Mouse (Mus musculus) right cerebral cortex, adult 2 months (tissue): ENCODE data around the gene Sytl2.

Experiments used
- DNase-seq, 2 experiments: peaks; one replicate each; pipeline ENCODE4 v3.0.0; 2021 to 2022; ENCODE audit warnings: low spot score in 2 of 2

The Sytl2 gene

GRCm38 (mm10) chr7:90370071-90370851, 68.2 kb downstream of the Sytl2 start:
- no peak for DNase-seq

GRCm38 (mm10) chr7:90372804-90373203, 70.8 kb downstream of the Sytl2 start:
- no peak for DNase-seq

DNA sequence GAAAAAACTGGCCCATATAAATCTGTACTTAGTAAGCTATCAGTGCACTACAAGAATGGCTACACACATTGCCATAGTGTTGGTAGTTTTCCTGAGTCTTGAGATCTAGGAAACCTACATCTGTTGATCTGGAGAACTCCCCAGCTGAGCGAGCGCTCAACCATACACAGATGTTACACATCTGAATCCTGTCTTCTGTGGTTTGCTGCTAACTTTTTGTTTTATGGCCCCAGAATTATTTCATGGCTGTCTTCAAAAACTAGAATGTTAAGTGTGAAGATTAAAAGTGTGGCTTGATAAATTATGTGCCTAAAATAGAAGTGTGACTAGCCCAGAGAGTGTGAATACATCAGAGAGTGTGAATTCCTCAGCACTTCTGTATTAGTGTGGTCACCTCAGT, 82.4 kb downstream of the Sytl2 start:
- DNase-seq, result no peak

GRCm38 (mm10) chr7:90386885-90387459, 84.9 kb downstream of the Sytl2 start:
- DNase-seq, result peak; percentile 68 to 69

GRCm38 (mm10) chr7:90389765-90390164, 87.7 kb downstream of the Sytl2 start:
- no peak for DNase-seq

DNA sequence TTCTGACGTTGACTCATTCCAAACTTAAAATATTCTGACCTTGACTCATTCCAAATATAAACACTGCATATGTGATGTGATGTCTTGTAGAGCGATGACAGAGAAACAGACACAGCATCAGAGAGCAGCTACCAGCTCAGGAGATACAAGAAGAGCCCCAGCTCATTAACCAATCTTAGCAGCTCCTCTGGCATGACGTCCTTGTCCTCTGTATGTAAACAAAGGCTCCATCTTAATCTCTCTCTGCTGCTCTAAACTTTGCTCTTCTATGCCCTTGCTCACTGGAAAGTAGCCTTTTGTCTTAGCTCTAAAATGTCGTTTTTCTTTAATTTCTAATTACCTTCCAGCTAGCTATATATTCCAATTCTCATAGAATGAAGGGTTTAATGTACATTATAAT, 93.0 kb downstream of the Sytl2 start:
- DNase-seq, result no peak

GRCm38 (mm10) chr7:90395928-90396327, 93.9 kb downstream of the Sytl2 start:
- DNase-seq, result no peak

GRCm38 (mm10) chr7:90409934-90410333, 107.9 kb downstream of the Sytl2 start:
- DNase-seq, result peak; percentile 68 to 76

GRCm38 (mm10) chr7:90426020-90427001, 124.3 kb downstream of the Sytl2 start, which contains the start of gene Ccdc89:
TSS of gene Ccdc89 (plus strand) at chr7:90426577.
- peak; percentile 78 to 79 for DNase-seq

GRCm38 (mm10) chr7:90427006-90427405, 125.0 kb downstream of the Sytl2 start:
- no peak for DNase-seq

DNA sequence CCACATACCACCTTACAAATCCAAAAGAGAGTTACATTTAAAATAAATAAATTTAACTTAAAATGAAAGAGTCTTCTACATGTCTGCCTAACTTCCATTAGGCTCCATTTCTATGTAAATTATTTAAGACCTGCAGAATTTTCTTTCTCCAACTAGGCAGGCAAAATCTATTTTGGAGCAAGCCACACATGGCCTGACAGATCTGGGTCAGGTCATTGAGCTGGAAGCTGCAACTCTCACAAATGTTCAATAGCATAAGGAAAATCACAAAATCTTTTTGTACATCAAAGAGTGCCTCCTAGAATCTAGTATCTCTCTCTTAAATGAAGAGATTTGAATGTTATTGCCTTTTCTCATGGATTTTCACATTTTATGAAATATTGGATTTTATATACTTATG, 130.2 kb downstream of the Sytl2 start:
- no peak for DNase-seq

GRCm38 (mm10) chr7:90440044-90440443, 138.0 kb downstream of the Sytl2 start:
- no peak for DNase-seq

GRCm38 (mm10) chr7:90442070-90442469, 140.0 kb downstream of the Sytl2 start:
- no peak for DNase-seq

DNA sequence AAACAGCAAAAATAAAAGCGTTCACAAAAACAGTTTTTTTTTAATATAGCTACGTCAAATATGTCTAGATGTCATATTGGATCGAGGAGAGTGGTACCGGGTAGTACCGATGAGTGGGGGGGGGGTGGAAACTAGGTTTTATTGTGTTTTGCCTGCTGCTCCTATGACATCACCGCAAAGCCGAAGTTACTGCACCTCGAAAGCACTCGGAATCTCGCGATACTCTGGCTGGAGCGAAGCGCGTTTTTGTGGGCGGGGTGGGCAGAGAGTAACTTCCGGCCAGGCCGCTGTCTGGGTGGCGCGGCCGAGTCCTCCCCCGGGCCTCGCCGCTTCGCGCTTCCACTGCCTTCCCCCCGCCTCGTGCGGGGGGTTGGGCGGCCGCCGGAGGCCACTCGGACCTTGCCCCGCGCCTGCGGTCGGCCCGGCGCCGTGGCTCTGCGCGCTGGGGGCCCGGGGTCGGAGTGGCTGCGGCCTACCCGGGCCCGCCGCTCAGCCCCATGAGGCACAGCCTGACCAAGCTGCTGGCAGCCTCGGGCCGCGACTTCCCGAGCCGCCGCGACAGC, 140.5 kb downstream of the Sytl2 start, which contains the start of gene Crebzf:
Gene Crebzf, plus strand, starts transcription at position 212 of the 563 bp plus-strand sequence.
- DNase-seq, result peak; percentile 95

GRCm38 (mm10) chr7:90443101-90444091, 141.3 kb downstream of the Sytl2 start:
- DNase-seq, result peak; percentile 60 to 62

- DNase-seq, result no peak
Measured at GRCm38 (mm10) chr7:90444206-90444605, 142.2 kb downstream of the Sytl2 start.

GRCm38 (mm10) chr7:90456149-90456844, 154.2 kb downstream of the Sytl2 start:
- DNase-seq, result no peak

GRCm38 (mm10) chr7:90456845-90457468, 154.9 kb downstream of the Sytl2 start, which contains the start of gene Tmem126a:
TSS of gene Tmem126a (minus strand) at chr7:90457229.
- peak; percentile 82 to 84 for DNase-seq

DNA sequence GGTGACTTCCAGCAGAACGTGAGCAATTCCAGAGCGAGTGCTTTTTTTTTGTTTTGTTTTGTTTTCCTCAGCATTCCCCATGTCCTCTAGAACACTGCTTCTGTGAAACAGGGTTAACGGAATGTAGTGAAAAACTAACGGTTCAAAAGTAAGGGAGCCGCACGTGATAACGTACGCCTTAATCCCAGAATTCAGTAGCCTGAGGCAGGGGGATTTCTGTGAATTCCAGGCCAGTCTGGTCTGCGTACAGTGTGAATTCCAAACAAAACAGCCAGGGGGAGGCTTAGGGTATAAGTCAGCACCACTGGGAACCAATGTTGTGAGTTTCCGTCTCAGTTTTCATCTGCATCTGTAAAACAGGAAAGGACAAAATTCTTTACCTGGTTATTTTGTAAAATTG, 155.5 kb downstream of the Sytl2 start:
- DNase-seq, result no peak
